Mouse (Mus musculus): ENCODE data around the gene Ugt1a9. TPM values are rescaled to one million over a fixed set of nuclear protein-coding genes. Genes with fewer than 3 reads are reported as not detected.

Ugt1a9 gene
- polyA plus RNA-seq, 1 experiment = not detected

DNA sequence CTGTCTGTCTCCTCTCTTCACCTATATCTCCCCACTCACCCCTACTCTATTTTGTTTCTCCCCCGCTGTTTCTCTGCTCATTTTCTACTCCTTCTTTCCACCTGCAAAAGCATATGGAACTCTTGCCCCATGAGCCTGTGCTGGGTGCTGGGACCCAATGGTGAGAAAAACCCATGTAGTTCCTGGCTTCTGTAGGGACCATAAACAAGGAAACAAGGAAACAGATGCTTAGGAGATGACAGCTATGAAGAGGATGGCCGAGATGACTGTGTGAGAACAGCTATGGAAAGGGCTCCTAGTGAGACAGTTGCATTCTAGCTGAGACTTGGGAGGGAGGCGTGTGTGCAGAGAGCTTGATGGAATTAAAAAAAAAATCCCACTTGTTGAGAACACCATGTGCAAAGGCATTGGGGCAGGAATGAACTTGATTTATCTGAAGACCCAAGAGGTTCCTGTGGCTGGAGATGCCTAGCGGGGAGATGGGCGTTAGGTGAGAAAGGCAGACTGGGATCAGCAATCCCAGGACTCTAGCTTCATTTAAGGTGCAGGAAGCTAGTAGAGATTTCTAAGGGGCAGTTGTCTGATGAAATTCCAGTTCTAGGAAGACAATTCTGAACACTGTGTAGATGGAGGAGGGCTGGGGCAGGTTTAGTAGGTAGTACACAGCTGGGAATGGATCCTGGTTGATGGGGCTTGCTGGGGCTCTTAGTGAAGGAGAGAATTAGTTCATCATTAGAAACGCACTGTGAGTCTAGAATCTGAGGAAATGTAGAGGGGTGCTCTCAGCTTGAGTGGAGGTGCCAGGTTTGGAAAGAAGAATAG is 160.6 kb downstream of the Ugt1a9 start:
- no peak for DNase-seq (ENCODE audit: low read depth)
- TF ChIP-seq POLR2A (IDR thresholded peaks at IDR 0.05; ENCODE audit: borderline replicate concordance, extremely low read depth, insufficient read depth, insufficient read length, poor library complexity, severe bottlenecking) (no peak), CTCF (IDR thresholded peaks at IDR 0.05; ENCODE audit: borderline replicate concordance, extremely low read depth, insufficient read depth, insufficient read length) (no peak)

DNA sequence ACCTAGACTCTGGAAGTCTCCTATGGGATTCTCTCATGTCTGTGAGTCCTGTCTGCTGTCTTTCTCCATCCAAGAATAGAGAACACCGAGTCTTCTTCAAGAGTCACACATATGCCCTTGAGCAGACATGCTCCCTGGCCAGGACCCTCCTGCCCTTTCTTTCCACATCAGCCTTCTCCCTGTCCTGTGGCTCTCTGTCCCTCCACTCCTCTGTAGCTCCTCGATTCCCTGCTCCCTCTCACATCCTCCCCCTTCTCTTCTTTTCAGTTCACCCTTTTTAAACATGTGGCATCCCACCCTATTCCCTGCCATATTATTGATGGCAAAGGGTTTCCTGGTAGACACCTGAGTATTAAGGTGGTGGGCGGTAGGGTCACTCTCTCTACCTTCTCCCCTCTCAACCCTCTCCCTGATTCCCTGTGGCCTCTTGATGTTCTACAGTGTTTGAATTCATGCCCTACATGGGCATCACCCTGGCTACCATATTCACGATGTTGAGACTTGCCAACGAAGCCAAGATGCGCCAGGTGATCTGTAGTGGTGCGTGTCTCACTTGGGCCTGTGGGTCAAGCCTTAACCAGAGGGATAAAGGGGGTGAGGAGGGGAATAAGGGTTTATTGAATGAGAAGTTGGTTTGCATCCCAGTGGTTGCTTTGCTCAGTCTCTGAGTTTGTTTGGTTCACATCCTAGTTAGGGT is 161.4 kb downstream of the Ugt1a9 start:
- DNase-seq (ENCODE audit: low read depth) = no peak
- TF ChIP-seq CTCF (IDR thresholded peaks at IDR 0.05; ENCODE audit: borderline replicate concordance, extremely low read depth, insufficient read depth, insufficient read length) = no peak
- TF ChIP-seq POLR2A (IDR thresholded peaks at IDR 0.05; ENCODE audit: borderline replicate concordance, extremely low read depth, insufficient read depth, insufficient read length, poor library complexity, severe bottlenecking) = no peak

DNA sequence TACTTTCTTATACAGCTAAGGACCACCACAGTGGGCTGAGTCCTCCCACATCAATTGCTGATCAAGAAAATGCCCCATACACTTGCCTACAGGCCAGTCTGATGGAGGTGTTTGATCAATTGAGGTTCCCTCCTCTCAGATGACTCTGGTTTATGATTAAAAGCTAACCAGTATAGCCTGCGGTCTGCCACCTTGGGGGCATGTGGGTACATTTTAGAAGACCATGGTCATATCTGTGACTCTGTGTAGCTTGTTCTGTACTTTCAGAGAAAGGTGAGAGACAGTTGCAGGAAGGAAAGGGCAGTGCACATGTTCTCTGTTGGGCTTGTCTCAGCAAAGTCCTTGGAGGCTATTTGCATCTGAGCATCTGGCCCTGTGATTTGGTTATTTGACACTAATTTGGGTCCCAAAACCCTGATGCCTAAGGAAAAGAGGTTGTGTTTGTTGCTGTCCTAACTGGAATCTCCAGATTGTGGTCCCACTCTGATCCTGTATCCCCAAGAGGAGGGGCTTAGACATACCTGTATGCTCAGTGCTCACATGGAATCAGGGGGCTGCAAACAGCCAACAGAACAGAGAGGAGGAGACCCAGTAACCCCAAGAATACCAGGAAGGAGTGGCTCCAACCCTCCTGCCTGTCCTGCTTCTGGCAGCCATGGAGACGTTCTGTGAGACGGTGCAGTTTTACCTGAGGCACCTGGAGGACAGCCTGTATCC is 162.2 kb downstream of the Ugt1a9 start:
- TF ChIP-seq CTCF (IDR thresholded peaks at IDR 0.05; ENCODE audit: borderline replicate concordance, extremely low read depth, insufficient read depth, insufficient read length) = no peak
- no peak for TF ChIP-seq POLR2A (IDR thresholded peaks at IDR 0.05; ENCODE audit: borderline replicate concordance, extremely low read depth, insufficient read depth, insufficient read length, poor library complexity, severe bottlenecking)
- no peak for DNase-seq (ENCODE audit: low read depth)

DNA sequence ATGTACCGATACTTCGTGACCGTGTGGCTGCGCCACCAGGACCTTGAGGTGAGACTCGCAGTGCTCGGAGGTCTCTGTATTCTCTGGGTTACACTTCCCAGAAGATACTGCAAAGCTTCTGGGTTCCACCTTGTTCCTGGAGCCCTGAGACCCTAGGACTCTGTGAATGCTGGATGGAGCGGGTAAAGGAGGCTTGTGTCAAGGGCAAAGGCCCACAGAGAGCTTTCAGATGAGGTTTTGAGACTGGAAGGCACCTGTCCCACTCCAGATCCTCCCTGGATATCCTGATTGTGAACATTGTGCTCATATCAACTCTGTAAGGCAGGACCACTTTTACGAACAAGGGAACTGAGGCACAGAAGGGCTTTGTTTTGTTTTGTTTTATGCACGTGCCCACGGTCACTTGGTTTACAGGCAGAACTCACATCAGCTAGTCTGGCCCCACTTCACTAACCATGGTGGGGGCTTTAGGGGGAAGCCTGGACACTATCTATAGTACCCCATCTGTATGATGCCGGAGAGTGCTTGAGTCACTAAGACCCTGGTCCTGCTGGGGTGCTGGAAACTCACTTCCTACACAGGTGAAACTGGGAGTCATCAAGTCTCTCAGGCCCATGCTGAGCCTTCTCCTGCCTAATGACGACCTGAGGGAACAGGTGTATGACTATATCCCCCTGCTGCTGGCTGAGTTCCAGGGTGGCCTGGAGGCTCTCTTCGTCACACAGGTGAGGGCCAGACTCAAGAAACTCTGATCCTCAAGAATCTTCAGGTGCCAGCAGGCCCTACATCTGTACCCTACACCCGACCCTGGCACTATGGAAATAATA is 163.0 kb downstream of the Ugt1a9 start:
- TF ChIP-seq CTCF (IDR thresholded peaks at IDR 0.05; ENCODE audit: borderline replicate concordance, extremely low read depth, insufficient read depth, insufficient read length) = no peak
- TF ChIP-seq POLR2A (IDR thresholded peaks at IDR 0.05; ENCODE audit: borderline replicate concordance, extremely low read depth, insufficient read depth, insufficient read length, poor library complexity, severe bottlenecking) = no peak
- DNase-seq (ENCODE audit: low read depth) = no peak

DNA sequence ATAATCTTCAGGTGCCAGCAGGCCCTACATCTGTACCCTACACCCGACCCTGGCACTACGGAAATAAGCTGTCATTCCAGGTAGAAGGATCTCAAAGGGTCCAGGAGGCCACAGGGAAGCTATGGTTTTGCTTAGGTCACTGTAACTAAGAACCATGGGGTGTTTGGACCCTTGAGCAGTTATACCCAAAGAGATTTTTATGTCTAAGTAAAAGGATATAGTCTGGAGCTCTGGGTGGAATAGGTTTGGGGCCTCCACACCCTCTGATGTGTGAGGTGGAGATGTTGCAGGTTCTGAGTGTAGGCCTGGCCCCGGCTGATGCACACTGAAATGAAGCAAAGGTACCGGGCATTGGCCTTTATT is 163.6 kb downstream of the Ugt1a9 start:
- DNase-seq (ENCODE audit: low read depth) = no peak
- TF ChIP-seq CTCF (IDR thresholded peaks at IDR 0.05; ENCODE audit: borderline replicate concordance, extremely low read depth, insufficient read depth, insufficient read length) (no peak), POLR2A (IDR thresholded peaks at IDR 0.05; ENCODE audit: borderline replicate concordance, extremely low read depth, insufficient read depth, insufficient read length, poor library complexity, severe bottlenecking) (no peak)

DNA sequence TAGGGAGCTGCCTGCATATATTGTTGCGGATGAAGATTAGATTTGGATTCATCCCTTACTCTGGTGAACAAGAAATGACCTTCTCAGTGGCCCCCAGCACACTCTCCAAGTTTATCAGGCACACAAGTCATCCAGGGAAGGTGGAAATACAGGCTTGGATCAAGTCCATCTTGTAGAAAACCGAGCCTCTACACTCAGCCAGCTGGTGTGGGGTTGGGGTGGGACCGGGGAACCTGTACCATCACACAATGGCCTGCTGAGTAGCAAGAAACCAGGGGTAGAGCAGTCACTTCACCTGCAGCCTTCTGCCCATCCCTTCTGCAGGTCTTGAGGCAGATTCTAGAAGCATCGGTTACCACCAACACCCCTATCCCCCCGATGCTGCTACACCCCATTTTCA is 164.0 kb downstream of the Ugt1a9 start:
- no peak for DNase-seq (ENCODE audit: low read depth)
- no peak for TF ChIP-seq POLR2A (IDR thresholded peaks at IDR 0.05; ENCODE audit: borderline replicate concordance, extremely low read depth, insufficient read depth, insufficient read length, poor library complexity, severe bottlenecking)
- no peak for TF ChIP-seq CTCF (IDR thresholded peaks at IDR 0.05; ENCODE audit: borderline replicate concordance, extremely low read depth, insufficient read depth, insufficient read length)

DNA sequence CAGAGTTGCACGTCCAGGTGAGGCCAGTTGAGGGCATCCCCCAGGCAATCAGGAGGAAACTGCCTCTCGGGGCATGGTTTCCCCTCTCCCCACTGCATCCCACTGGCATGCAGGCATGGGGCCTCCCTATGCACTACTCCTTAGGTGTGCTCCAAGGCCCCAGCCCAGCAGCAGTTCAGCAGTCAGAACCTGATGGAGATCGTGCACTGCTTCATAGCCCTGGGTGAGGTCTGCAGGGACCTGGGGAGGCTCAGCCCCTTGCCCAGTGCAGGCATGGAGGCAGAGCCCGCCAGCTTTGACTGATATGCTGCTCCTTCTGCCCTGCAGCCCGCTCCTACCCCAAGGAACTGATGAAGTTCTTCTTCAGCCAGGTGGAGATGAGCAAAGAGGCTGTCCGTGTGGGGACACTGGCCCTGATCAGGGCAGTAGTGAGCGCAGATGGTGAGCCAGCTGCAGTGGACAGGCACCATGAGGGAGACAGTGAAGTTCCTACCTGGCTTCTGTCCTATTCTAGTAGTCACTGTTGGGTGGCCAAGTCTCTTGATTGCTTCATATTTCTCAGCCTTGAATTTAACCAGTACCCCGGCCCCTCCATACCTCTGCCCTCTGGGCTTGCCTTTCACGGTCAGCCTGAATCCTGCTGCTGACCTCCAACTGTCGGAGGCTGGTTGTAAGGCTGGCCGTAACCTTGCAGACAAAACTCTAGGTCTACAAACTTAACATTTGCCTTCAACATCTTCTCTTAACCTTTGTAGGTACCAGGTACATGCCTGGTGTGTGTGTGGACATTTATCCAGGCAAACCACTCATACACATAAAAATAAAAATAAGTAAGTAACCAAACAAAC is 164.7 kb downstream of the Ugt1a9 start:
- TF ChIP-seq POLR2A (IDR thresholded peaks at IDR 0.05; ENCODE audit: borderline replicate concordance, extremely low read depth, insufficient read depth, insufficient read length, poor library complexity, severe bottlenecking) = no peak
- TF ChIP-seq CTCF (IDR thresholded peaks at IDR 0.05; ENCODE audit: borderline replicate concordance, extremely low read depth, insufficient read depth, insufficient read length) = no peak
- DNase-seq (ENCODE audit: low read depth) = no peak

DNA sequence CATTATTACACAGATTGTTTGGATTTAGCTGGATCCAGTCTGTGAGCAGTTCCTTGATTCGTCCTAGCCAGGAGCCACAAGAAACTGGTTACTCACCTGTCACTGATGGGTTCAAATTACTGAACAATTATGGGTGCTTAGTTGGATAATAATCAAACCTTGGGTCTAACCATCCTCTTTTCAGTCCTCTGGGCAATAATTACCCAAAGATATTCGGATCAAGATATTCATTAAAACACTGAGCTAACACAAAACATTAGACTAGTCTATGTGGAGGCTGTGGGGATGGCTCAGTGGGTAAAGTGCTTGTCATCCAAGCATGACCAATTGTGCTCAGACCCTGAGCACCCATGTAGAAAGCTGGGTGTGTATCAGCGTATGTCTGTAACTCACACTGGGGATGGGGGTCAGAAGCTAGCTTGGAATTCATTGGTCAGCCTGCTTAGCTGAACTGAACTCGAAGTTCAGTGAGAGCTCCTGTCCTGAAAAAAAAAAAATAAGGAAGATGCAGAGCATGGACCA is 165.4 kb downstream of the Ugt1a9 start:
- no peak for TF ChIP-seq POLR2A (IDR thresholded peaks at IDR 0.05; ENCODE audit: borderline replicate concordance, extremely low read depth, insufficient read depth, insufficient read length, poor library complexity, severe bottlenecking)
- no peak for TF ChIP-seq CTCF (IDR thresholded peaks at IDR 0.05; ENCODE audit: borderline replicate concordance, extremely low read depth, insufficient read depth, insufficient read length)

DNA sequence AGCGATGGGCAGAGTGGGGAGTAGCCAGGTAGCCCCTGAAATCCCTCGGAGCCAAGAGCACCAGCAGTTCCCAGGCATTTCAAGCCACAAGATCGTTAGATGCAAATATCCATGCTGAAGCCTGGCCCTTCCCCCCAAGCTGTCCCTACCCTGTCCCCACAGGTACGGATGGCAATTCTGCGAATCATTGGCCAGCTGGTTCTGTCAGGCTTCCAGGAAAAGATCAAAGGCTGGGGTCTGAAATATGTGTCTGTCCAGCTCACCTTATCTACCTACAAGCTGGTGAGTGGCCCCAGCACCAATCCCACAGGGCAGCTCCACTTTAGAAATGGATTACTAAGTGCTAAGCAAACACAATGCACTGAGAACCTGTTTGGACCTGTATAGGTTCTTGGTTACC is 166.7 kb downstream of the Ugt1a9 start:
- no peak for DNase-seq (ENCODE audit: low read depth)
- TF ChIP-seq CTCF (IDR thresholded peaks at IDR 0.05; ENCODE audit: borderline replicate concordance, extremely low read depth, insufficient read depth, insufficient read length) (no peak), POLR2A (IDR thresholded peaks at IDR 0.05; ENCODE audit: borderline replicate concordance, extremely low read depth, insufficient read depth, insufficient read length, poor library complexity, severe bottlenecking) (no peak)

More for the DNA sequence above, 165.4 kb downstream of the Ugt1a9 start:
- no peak for DNase-seq (ENCODE audit: low read depth)

DNA sequence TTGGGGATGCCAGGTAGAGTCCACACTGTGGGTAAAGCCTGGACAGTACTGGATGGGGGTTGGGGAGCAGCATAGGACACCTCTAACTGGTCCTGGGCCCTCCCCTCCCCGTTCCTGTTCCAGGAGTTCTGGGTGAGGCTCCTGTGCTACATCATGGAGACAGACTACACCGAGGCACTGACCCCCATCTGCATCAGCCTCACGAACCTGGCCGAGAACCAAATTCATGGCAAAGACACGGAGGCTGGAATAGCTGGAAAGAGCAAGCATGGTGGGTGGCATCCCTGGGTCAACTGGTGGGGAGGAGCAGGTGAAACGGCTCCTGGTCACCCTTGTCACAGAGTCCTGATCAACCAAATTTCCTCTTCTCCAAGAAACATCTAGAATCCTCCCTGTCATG is 168.2 kb downstream of the Ugt1a9 start:
- no peak for DNase-seq (ENCODE audit: low read depth)
- TF ChIP-seq CTCF (IDR thresholded peaks at IDR 0.05; ENCODE audit: borderline replicate concordance, extremely low read depth, insufficient read depth, insufficient read length) (no peak), POLR2A (IDR thresholded peaks at IDR 0.05; ENCODE audit: borderline replicate concordance, extremely low read depth, insufficient read depth, insufficient read length, poor library complexity, severe bottlenecking) (no peak)

Measured in brain, embryonic 14.5 days (tissue).